Mouse (Mus musculus): Measurements from ENCODE around the gene Kirrel.

Kirrel gene

GRCm38 (mm10) chr3:87079751-87080150 is 94.8 kb downstream of the Kirrel start:
- DNase-seq (ENCODE audit: low spot score in 2 of 2) = no peak

GRCm38 (mm10) chr3:87079301-87079700 is 95.2 kb downstream of the Kirrel start:
- DNase-seq (ENCODE audit: low spot score in 2 of 2) = no peak

- DNase-seq (ENCODE audit: low spot score in 2 of 2) = no peak
These were observed 96.9 kb downstream of the Kirrel start for GRCm38 (mm10) chr3:87077681-87078080.

- no peak for DNase-seq (ENCODE audit: low spot score in 2 of 2)
These were observed 97.6 kb downstream of the Kirrel start for GRCm38 (mm10) chr3:87076899-87077298.

GRCm38 (mm10) chr3:87076161-87076560 is 98.4 kb downstream of the Kirrel start:
- DNase-seq (ENCODE audit: low spot score in 2 of 2) = no peak

- DNase-seq (ENCODE audit: low spot score in 2 of 2) = no peak
These were observed 101.7 kb downstream of the Kirrel start for GRCm38 (mm10) chr3:87072612-87073515.

GRCm38 (mm10) chr3:87072191-87072590 is 102.4 kb downstream of the Kirrel start:
- no peak for DNase-seq (ENCODE audit: low spot score in 2 of 2)

- no peak for DNase-seq (ENCODE audit: low spot score in 2 of 2)
These were observed 107.1 kb downstream of the Kirrel start for GRCm38 (mm10) chr3:87067396-87067975.

- no peak for DNase-seq (ENCODE audit: low spot score in 2 of 2)
These were observed 120.6 kb downstream of the Kirrel start for GRCm38 (mm10) chr3:87053939-87054338.

- DNase-seq (ENCODE audit: low spot score in 2 of 2) = no peak
These were observed 126.7 kb downstream of the Kirrel start for GRCm38 (mm10) chr3:87047801-87048200.

- DNase-seq (ENCODE audit: low spot score in 2 of 2) = no peak
These were observed 132.8 kb downstream of the Kirrel start for GRCm38 (mm10) chr3:87041733-87042132.

GRCm38 (mm10) chr3:87038500-87038899 is 136.0 kb downstream of the Kirrel start:
- DNase-seq (ENCODE audit: low spot score in 2 of 2) = no peak

- no peak for DNase-seq (ENCODE audit: low spot score in 2 of 2)
These were observed 140.5 kb downstream of the Kirrel start for GRCm38 (mm10) chr3:87034061-87034460.

- peak; percentile 9 to 57 for DNase-seq (ENCODE audit: low spot score in 2 of 2)
These were observed 141.2 kb downstream of the Kirrel start for GRCm38 (mm10) chr3:87033357-87033756.

- DNase-seq (ENCODE audit: low spot score in 2 of 2) = peak; percentile 7 to 52
These were observed 143.7 kb downstream of the Kirrel start for GRCm38 (mm10) chr3:87030855-87031254.

Measured in thymus, postnatal 10 days (tissue).